Mouse (Mus musculus) ES-E14 (cell line): Measurements from ENCODE around the gene Ipcef1. TPM values are rescaled to one million over a fixed set of nuclear protein-coding genes. Genes with fewer than 3 reads are reported as not detected.
"Not testable (repeated sequence)": the region's sequence is repeated elsewhere in the genome, so short reads cannot be mapped to it uniquely, and the experiment has no call there.

Experiments
- DNase-seq: peaks from one replicate; pipeline ENCODE4 v3.0.0-alpha.2; 2013; ENCODE audit warnings: low read depth, low spot score
- H3K27ac ChIP-seq: 2 replicates; pipeline ENCODE4 v1.5.1; 2012; ENCODE audit warnings: low read depth, mild to moderate bottlenecking, low read length, moderate library complexity, mixed read lengths; ENCODE audit not compliant: poor library complexity, insufficient read depth, severe bottlenecking
- H3K36me3 ChIP-seq: 2 replicates; pipeline ENCODE4 v1.6.1; 2012; ENCODE audit warnings: mild to moderate bottlenecking, low read length, moderate library complexity, mixed read lengths; ENCODE audit not compliant: control insufficient read depth, poor library complexity, insufficient read depth, severe bottlenecking
- H3K4me1 ChIP-seq, 2 experiments: fragments of 150-350 bp in 1 of 2; sonication (generic) in 1 of 2; 2 replicates each; pipeline ENCODE4 v1.6.1; 2012; ENCODE audit warnings: low read length in 2 of 2, mild to moderate bottlenecking in 1 of 2, mixed read lengths in 1 of 2; ENCODE audit not compliant: control insufficient read depth in 2 of 2, insufficient read depth in 2 of 2, poor library complexity in 1 of 2
- H3K4me3 ChIP-seq, 2 experiments: fragments of 150-350 bp in 1 of 2; sonication (generic) in 1 of 2; 2 replicates each; pipeline ENCODE4 v1.5.1; 2012; ENCODE audit warnings: low read length in 2 of 2, low read depth in 1 of 2, mild to moderate bottlenecking in 1 of 2, mixed read lengths in 1 of 2; ENCODE audit not compliant: insufficient read depth in 1 of 2, poor library complexity in 1 of 2, severe bottlenecking in 1 of 2
- H3K9ac ChIP-seq: 2 replicates; pipeline ENCODE4 v1.6.1; 2012; ENCODE audit warnings: low read depth, mild to moderate bottlenecking, low read length, mixed read lengths; ENCODE audit not compliant: poor library complexity, insufficient read depth, severe bottlenecking
- H3K9me3 ChIP-seq: fragments of 150-350 bp; sonication (generic); 2 replicates; pipeline ENCODE4 v1.6.1; 2012; ENCODE audit warnings: low read depth, mild to moderate bottlenecking, low read length; ENCODE audit not compliant: control insufficient read depth, insufficient read depth
- CHD2 ChIP-seq: IDR thresholded peaks from 2 replicates; pipeline ENCODE4 v1.6.1; 2014; ENCODE audit warnings: mild to moderate bottlenecking, low read depth, low read length, inconsistent platforms
- HCFC1 ChIP-seq: IDR thresholded peaks from 2 replicates; pipeline ENCODE4 v1.6.1; 2012; ENCODE audit warnings: low read length, inconsistent platforms, borderline replicate concordance; ENCODE audit not compliant: insufficient read depth
- MAFK ChIP-seq: IDR thresholded peaks from 2 replicates; pipeline ENCODE4 v1.6.1; 2014; ENCODE audit warnings: mild to moderate bottlenecking, low read depth, low read length, inconsistent platforms; ENCODE audit not compliant: insufficient read depth
- ZC3H11A ChIP-seq: IDR thresholded peaks from 2 replicates; pipeline ENCODE4 v1.6.1; 2012; ENCODE audit warnings: low read depth, mild to moderate bottlenecking, inconsistent platforms, low read length, borderline replicate concordance
- ZNF384 ChIP-seq: IDR thresholded peaks from 2 replicates; pipeline ENCODE4 v1.6.1; 2012; ENCODE audit warnings: low read depth, low read length, inconsistent platforms
- in situ Hi-C, 2 experiments: fragments of 600-800 bp; cut with MboI; formaldehyde crosslinking; loops; one replicate each; pipeline ENCODE4 v1.15.1; 2025; ENCODE audit warnings: low sequenced_read_pairs in 2 of 2, inconsistent platforms in 1 of 2; ENCODE audit not compliant: unreplicated experiment in 2 of 2
- total RNA-seq: library from RNA; depleted of rRNA; stranded (reverse); fragments of 300-350 nt; gene quantifications from 2 replicates; pipeline ENCODE4 v1.2.3, GENCODE M21; 2012

The Ipcef1 gene
- total RNA-seq, 1 experiment: 0.13 TPM

GRCm38 (mm10) chr10:7015199-7015598 is 37.1 kb downstream of the Ipcef1 start:
- Histone ChIP-seq H3K9ac (no peak overlapping the region), H3K9me3 (no peaks in the 10 kb centered on the region), H3K36me3 (no peaks in the 10 kb centered on the region), H3K4me1 (no peaks in the 10 kb centered on the region), H3K27ac (no peak overlapping the region), H3K4me3 (no peak overlapping the region)
- TF ChIP-seq CHD2: no peak
- no peak for TF ChIP-seq ZNF384
- TF ChIP-seq MAFK: no peak
- no peak for TF ChIP-seq ZC3H11A
- no peak for TF ChIP-seq HCFC1
- no peak for DNase-seq
- in situ Hi-C loops: no loop called here

DNA sequence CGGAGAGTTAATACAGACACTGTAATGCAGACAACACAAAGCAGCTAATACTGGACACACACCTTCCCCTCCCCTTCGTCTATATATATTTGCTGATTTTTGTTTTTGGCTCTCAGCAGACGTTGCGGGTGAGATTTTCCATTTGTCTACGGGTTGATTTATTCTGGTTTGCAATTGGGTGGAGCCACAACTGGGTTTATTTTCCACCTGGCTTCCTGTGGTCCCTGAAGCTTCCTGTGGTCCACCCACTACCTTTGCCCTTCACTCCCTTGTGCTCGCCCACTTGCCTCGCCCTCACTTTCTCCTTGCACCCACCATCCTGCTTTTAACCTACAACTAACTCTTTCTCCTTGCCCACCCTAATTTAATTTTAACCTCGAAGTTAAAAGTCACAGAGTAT is 41.7 kb downstream of the Ipcef1 start:
- in situ Hi-C loops: no loop called here
- Histone ChIP-seq H3K36me3 (no peaks in the 10 kb centered on the region), H3K9me3 (no peaks in the 10 kb centered on the region), H3K4me3 (no peak overlapping the region), H3K9ac (no peak overlapping the region), H3K27ac (no peak overlapping the region), H3K4me1 (no peaks in the 10 kb centered on the region)
- no peak for TF ChIP-seq MAFK
- no peak for TF ChIP-seq CHD2
- no peak for TF ChIP-seq ZNF384
- no peak for TF ChIP-seq HCFC1
- TF ChIP-seq ZC3H11A: no peak
- DNase-seq: no peak

DNA sequence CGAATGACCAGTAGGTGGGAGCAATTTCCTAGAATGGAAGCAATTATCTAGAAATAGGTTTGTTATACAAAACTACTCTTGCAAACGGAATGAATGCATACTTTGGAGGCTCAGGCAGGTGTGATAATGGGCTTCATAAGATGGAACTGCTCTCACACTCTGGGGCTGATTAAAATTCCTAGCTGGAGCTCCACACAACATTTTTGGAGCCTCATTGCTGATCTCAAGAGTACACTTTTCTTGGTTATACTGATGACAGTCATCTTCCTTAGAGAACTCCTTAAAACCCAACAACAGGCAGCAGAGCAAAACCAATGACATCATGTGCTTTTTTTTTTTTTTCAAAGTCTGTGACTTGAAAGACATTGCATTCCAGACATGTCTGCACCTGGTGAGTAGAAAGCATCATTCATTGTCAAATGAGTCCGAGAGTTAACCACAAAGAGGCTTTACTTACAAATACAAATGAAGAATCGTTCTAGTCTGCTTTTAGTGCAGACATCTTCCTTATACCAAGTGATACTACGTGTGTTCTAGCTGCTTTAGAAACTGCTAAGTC is 47.2 kb downstream of the Ipcef1 start:
- no peak overlapping the region for H3K9ac ChIP-seq

GRCm38 (mm10) chr10:7003898-7004297 is 48.4 kb downstream of the Ipcef1 start:
- in situ Hi-C loops, H3K4me3 ChIP-seq, H3K9ac ChIP-seq, H3K27ac ChIP-seq, H3K36me3 ChIP-seq, DNase-seq, H3K9me3 ChIP-seq, H3K4me1 ChIP-seq: not testable (repeated sequence)

More for the DNA sequence above, 47.2 kb downstream of the Ipcef1 start:
- H3K9me3 ChIP-seq: no peaks in the 10 kb centered on the region
- in situ Hi-C loops: no loop called here
- H3K27ac ChIP-seq: no peak overlapping the region
- no peaks in the 10 kb centered on the region for H3K4me1 ChIP-seq
- no peak overlapping the region for H3K4me3 ChIP-seq
- TF ChIP-seq HCFC1: no peak
- peak; percentile 88 for TF ChIP-seq ZNF384
- DNase-seq: no peak
- H3K36me3 ChIP-seq: no peaks in the 10 kb centered on the region

- DNase-seq: no peak
- TF ChIP-seq HCFC1 (no peak), MAFK (no peak), ZC3H11A (no peak), CHD2 (no peak), ZNF384 (no peak)
- in situ Hi-C loops: no loop called here
These were observed 52.9 kb downstream of the Ipcef1 start for GRCm38 (mm10) chr10:6999355-6999754.

More at GRCm38 (mm10) chr10:6999355-6999754, 52.9 kb downstream of the Ipcef1 start:
- Histone ChIP-seq H3K9ac (no peak overlapping the region), H3K4me3 (no peak overlapping the region), H3K27ac (no peak overlapping the region), H3K36me3 (no peaks in the 10 kb centered on the region), H3K9me3 (no peaks in the 10 kb centered on the region), H3K4me1 (no peaks in the 10 kb centered on the region)
